Comparison of ENCODE assay signal across 17 mouse cellular contexts in the genomic region with DNA sequence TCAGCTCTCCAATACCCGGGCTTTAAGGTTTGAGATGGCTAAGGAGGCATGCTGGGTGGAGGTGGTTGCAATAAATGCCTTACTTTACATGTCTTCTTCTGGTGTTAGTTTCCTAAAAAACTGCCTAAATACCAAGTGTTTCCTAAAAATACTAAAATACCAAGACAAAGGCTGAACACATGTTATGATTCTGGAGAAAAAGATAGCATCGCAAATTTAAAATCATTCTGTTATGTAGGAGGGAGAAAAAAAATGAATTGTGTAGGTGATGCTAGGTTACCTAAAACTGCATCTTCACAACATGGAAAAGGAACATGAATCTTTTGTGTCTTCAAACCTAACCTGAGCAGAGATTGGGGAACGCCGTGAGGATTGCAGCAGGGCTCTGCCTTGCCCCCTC.
"Had no signal": no experiment of that assay in that cellular context is flagged by ENCODE, and none has a peak within 500 bp of the region (broad histone marks: within the 10 kb centered on the region; RNA-seq: fewer than 3 reads in every experiment).

No protein-coding gene starts in this region.

- H3K27ac ChIP-seq: intestine, embryonic 15.5 days; liver, embryonic 13.5 days; midbrain, embryonic 12.5 days; midbrain, embryonic 15.5 days; stomach, embryonic 15.5 days had no signal

- DNase-seq: kidney, adult 11 months; kidney, adult 9 months; kidney, postnatal 14 days; kidney, postnatal 4 days; layer of hippocampus, postnatal 36 days; liver, embryonic 13.5 days; lung, adult 2 months; lung, postnatal 14 days; lung, postnatal 4 days; right cerebral cortex, postnatal 14 days; spleen, adult 18-20 months; thymus, adult 18-20 months; thymus, postnatal 36 days had no signal

- H3K4me1 ChIP-seq: intestine, embryonic 15.5 days; liver, embryonic 13.5 days; midbrain, embryonic 12.5 days; stomach, embryonic 15.5 days had no signal

- H3K4me3 ChIP-seq: intestine, embryonic 15.5 days; liver, embryonic 13.5 days; midbrain, embryonic 12.5 days; midbrain, embryonic 15.5 days; stomach, embryonic 15.5 days had no signal
